9 mouse cellular contexts compared by ENCODE assay signal in genomic region chr10:42760329-42760728, GRCm38 (mm10). TPM values are rescaled to one million over a fixed set of nuclear protein-coding genes. Genes with fewer than 3 reads are reported as not detected.
DNase-seq lines count a peak whose midpoint lies in the region; ATAC-seq and TF ChIP-seq lines count a peak whose summit lies in the region.
"Had no signal": no experiment of that assay in that cellular context is flagged by ENCODE, and none has a peak within 500 bp of the region (broad histone marks: within the 10 kb centered on the region; RNA-seq: fewer than 3 reads in every experiment).

No protein-coding gene starts in this region.

- no peak overlapping the region for H3K9ac ChIP-seq in lung, embryonic 14.5 days
- no peak overlapping the region for H3K9ac ChIP-seq in hindbrain, embryonic 16.5 days (ENCODE audit: low read depth, low read length)

- H3K9me3 ChIP-seq in lung, embryonic 14.5 days (ENCODE audit: low read depth, low read length), result no peaks in the 10 kb centered on the region
- no peaks in the 10 kb centered on the region for H3K9me3 ChIP-seq in hindbrain, embryonic 16.5 days (ENCODE audit: control insufficient read depth, low read length)
- H3K9me3 ChIP-seq: neural tube, embryonic 12.5 days had no signal

- DNase-seq in adrenal gland, adult (ENCODE audit: inconsistent age in 2 of 2, low spot score in 1 of 2), result peak; percentile 33 to 64
- no peak for DNase-seq in adrenal gland, adult 18-20 months (ENCODE audit: low spot score in 2 of 2)
- DNase-seq in kidney, adult 9 months, result peak; percentile 22
- DNase-seq in kidney, postnatal 25 days, result no peak
- DNase-seq in lung, embryonic 14.5 days, result no peak
- peak; percentile 15 for DNase-seq in thymus, postnatal 4 days

- 0 out of 2 replicates have a peak, but pooled peaks have one; percentile 27 for TF ChIP-seq CTCF in lung, embryonic 14.5 days (IDR thresholded peaks at IDR 0.05; ENCODE audit: low read depth)

- ATAC-seq in erythroid progenitor cell, adult 5-6 weeks (replicated peaks; ENCODE audit: low FRiP score, poor library complexity, severe bottlenecking), result 0 out of 2 replicates have a peak, but pooled peaks have one; percentile 8
- no peak for ATAC-seq in lung, embryonic 14.5 days (ENCODE audit: insufficient read depth)
- ATAC-seq in hindbrain, embryonic 16.5 days, result no peak

- H3K4me1 ChIP-seq in lung, embryonic 14.5 days (ENCODE audit: insufficient read depth), result peaks cover 6% of the 10 kb centered on the region; the same call in 1 of the 2 replicates
- H3K4me1 ChIP-seq in hindbrain, embryonic 16.5 days (ENCODE audit: control insufficient read depth, insufficient read depth, low read depth, low read length), result peaks cover 19% of the 10 kb centered on the region

- 58% methylated on average over 8 of the region's 8 CpGs for WGBS in lung, embryonic 14.5 days
- WGBS in hindbrain, embryonic 16.5 days, result 61% methylated on average over 8 of the region's 8 CpGs

- no peaks in the 10 kb centered on the region for H3K36me3 ChIP-seq in lung, embryonic 14.5 days (ENCODE audit: insufficient read depth)
- no peaks in the 10 kb centered on the region for H3K36me3 ChIP-seq in hindbrain, embryonic 16.5 days (ENCODE audit: control insufficient read depth, insufficient read depth, low read length)
- H3K36me3 ChIP-seq: neural tube, embryonic 12.5 days had no signal

- no peak overlapping the region for H3K4me3 ChIP-seq in lung, embryonic 14.5 days (ENCODE audit: low read depth, low read length)
- no peak overlapping the region for H3K4me3 ChIP-seq in hindbrain, embryonic 16.5 days (ENCODE audit: low read length)

- peak overlapping the region; percentile 57; the same call in 1 of the 2 replicates for H3K4me2 ChIP-seq in lung, embryonic 14.5 days
- no peak overlapping the region for H3K4me2 ChIP-seq in hindbrain, embryonic 16.5 days (ENCODE audit: low read length)

- no peak overlapping the region for H3K27ac ChIP-seq in lung, embryonic 14.5 days (ENCODE audit: low read depth)
- H3K27ac ChIP-seq in hindbrain, embryonic 16.5 days (ENCODE audit: low read depth, low read length), result no peak overlapping the region
- H3K27ac ChIP-seq: neural tube, embryonic 12.5 days had no signal

- no peaks in the 10 kb centered on the region for H3K27me3 ChIP-seq in lung, embryonic 14.5 days (ENCODE audit: insufficient read depth, low read length)
- no peaks in the 10 kb centered on the region for H3K27me3 ChIP-seq in hindbrain, embryonic 16.5 days (replicated peaks; ENCODE audit: control insufficient read depth, insufficient read depth, low read length)
- H3K27me3 ChIP-seq: neural tube, embryonic 12.5 days had no signal

RNA-seq across cellular contexts. Expression of gene Sec63, which starts 1.0 kb away (rescaled TPM):
- 10 to 100 TPM; 53.4 to 84.2 TPM for total RNA-seq in adrenal gland, adult 18-20 months (2021)
- total RNA-seq in erythroid progenitor cell, adult 5-6 weeks (2015; ENCODE audit: low replicate concordance), result 16.9 and 29.8 TPM in 2 replicates
- total RNA-seq in erythroid progenitor cell, adult 5-6 weeks (2017; ENCODE audit: low replicate concordance), result 18.4 and 57.3 TPM in 2 replicates
- polyA plus RNA-seq in lung, embryonic 14.5 days (2014; fragmentation: Nextera tagmentation; extraction: Ambion mirVana), result 22.7 and 24.7 TPM in 2 replicates
- polyA plus RNA-seq in hindbrain, embryonic 16.5 days (2015; fragmentation: Nextera tagmentation; extraction: Ambion mirVana), result 16.6 and 18.1 TPM in 2 replicates

Comparison
In these comparisons a context has a peak if more than half of its experiments do, and no peak if none do; other contexts are left out.
1. DNase-seq: peak in adrenal gland, adult (2 of 2), kidney, adult 9 months (single experiment) and thymus, postnatal 4 days (single experiment); none in adrenal gland, adult 18-20 months (0 of 2), kidney, postnatal 25 days (0 of 2) and lung, embryonic 14.5 days (single experiment).